Mouse (Mus musculus): ENCODE data around the gene Rnf43.

Rnf43 gene

DNA sequence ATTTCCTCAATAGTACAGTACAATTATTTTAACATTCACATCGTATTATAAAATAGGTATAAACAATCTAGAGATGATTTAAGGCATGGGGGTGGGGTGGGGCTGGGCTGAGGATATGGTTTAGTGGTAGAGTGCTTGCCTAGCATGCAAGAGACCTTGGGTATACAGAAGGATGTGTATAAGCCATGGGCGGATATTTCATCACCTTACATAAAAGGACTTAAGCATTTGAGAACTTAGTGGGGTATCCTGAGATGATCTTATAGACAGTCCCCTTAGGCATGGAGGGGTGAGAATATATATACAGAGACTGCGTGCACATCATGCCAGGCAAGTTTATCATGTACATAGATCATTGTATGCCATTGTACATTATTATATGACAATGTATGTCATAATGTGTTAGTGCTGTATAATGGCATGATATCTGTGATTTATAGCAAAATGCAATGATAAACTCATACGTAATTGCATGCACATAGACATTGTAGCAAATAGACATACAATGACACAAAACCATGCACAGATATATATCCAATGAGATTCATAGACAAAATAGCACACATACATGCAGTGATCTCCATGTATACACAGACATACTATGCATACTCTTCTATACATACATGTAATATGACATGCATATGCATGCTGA is 96.6 kb downstream of the Rnf43 start:
- no peak for DNase-seq (ENCODE audit: low spot score in 2 of 2)

DNA sequence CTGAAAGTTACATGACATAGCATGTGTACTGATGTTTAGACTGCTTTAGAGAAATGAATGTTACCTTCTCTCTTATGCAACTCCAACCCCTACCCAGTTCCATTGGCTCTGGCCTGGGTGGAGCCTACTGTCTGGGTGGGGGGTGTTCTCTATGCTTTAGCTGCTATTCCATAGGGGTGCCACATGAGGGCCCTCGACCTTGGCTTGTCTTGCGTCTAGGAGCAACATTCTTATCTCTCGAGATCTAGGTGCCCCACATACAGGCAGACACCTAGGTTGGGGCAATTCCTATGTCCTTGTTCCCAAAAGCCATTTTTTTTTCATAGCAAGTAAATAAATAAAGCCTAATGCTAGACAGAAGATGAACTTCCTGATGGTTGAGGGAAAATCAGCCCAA is 97.1 kb downstream of the Rnf43 start:
- DNase-seq (ENCODE audit: low spot score in 2 of 2), result peak in 1 of 2 experiments; percentile 73

DNA sequence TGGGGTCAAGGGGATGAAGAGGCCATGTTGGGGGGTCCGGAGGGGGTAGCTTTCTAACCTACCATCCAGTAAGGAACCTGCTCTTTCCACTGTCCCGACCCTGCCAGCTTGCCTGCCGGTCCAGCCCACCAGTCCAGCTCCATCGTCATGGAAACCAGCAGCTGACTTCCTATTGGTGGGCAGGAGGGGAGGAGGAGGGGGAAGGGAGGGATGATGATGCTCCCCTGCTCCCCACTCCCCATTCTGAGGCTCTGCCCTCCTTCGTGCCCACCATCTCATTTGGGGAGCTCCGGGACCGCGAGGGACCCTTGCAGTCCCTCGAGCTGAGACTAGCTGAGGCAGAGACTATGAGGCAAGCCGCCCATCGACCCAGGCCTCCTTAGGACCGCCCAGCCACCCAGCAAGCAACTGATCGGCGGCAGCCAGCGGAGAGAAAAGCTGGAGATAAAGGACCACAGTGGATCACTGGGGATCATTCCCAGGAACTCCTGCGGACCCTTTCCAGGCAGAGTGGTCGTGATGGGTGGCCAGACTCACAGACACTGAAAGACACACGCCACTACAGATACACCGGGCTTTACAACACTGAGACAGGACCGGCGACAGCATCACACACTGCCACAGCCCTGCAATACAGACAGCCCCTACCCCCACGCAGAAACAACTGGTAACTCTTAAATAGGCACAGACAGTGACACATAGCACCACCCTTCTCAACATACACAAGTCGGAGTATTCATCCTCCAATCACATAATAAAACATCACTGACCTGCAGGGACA is 98.0 kb downstream of the Rnf43 start, which contains the start of gene Tspoap1:
TSS of gene Tspoap1 (plus strand) at position 241 of the 781 bp plus-strand sequence.
- DNase-seq (ENCODE audit: low spot score in 2 of 2), result no peak

DNA sequence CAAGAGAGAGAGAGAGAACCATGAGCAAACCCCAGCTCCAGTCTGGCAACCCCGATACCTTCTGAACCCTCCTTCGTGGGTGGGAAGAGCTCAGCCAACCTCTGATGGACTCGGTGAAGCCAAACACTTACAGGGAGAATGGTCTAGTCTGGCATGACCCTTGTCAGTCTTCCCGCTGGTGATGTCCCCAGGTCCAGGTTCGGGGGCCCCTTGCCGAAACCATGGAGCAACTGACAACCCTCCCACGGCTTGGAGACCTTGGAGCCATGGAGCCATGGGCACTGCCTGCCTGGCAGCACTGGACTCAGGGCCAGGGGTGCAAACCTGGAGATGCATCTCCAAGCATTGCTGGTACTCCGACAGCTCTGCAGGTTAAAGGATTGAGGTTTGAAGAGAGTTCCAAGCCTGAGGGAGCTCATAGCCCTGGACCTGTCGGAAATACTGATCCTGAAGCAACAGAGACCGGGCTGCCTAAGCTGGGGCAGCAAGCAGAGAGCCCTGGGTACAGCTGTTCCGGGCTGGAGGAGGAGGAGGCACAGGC is 98.7 kb downstream of the Rnf43 start:
- DNase-seq (ENCODE audit: low spot score in 2 of 2), result no peak

DNA sequence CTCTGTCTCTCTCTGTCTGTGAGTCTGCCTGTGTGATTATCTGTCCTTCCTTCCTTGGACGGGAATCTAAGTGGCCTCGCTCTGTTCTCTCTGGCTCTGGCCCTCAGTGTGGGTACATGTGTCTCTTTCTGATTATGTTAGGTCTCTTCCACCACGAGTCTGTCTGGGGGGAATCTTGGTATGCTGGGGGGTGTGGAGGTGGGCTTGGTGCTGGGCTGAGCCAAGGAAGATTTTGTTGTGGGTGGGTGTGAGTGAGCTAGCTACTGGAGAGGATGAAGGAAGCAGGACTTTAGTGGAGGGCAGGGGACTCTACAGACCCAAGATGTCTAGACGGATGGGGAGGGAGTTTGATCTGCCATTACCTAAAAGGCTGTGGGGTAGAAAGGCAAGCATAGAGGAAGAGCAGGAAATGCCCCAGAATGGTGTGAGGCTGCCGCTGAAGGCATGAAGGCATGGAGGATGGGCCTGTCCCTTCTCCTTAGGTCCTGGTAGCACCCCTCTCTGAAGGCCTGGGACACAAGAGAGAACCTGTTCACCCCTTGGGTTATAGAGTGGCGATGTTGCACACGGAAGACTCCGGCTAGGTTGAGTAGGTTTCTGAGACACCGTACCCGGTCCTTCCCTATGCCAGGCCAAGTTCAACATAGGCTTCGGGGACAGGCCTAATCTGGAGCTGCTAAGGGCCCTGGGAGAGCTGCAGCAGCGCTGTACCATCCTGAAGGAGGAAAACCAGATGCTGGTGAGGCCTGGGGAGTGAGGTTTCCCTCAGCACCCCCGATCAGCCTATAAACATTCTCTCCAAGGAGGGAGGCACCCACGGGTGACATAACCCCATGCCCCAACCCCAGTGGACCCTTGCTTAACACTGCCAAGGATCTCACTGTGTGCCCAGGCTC is 99.5 kb downstream of the Rnf43 start:
- no peak for DNase-seq (ENCODE audit: low spot score in 2 of 2)

DNA sequence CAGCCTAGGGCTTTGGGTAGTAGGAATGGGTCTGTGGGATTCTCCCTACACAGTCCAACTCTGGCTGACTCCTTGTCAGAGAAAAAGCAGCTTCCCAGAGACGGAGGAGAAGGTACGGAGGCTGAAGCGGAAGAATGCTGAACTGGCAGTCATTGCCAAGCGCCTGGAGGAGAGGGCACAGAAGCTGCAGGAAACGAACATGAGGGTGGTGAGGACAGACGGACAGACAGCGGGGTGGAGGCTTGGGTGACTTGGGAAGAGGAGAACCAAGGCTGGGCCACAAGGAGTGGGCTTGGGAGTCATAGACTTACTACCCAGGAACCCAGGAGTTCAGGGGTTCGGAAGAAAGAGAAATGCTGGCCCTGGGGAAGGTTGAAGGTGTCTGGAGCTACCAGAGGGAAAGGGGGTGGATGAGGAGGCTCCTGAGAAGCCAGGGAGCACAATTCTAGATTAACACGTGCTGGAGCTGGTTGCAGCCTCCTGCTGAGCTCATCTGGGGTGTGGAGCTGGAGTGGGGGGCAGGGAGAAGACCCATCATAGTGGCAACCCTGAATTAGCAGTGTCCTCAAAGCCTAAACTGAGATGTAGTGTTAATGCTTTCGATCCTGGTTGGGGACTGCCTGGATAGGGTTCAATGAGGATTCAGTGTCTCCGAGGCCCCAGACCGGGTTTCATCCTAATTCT is 100.3 kb downstream of the Rnf43 start:
- no peak for DNase-seq (ENCODE audit: low spot score in 2 of 2)

DNA sequence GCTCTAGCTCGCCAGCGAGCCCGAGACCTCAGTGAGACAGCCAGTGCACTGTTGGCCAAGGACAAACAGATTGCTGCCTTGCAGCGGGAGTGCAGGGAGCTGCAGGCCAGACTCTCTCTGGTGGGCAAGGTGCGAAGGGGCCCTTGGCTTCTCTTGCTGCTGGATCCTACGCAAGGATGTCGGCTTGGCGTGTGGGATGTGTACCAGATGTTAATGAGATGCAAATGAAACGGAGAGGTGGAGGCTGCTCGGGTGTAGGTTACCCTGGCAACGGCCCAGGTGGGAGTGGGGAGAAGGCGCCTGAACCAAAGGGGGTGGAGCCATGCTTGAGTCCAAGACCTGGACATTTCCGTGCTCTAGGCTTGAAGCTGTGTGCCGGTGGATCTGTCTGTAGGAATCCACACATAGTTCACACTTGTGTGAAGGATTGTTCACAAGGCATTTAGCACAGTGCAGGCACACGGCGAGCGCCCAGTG is 101.0 kb downstream of the Rnf43 start:
- no peak for DNase-seq (ENCODE audit: low spot score in 2 of 2)

DNA sequence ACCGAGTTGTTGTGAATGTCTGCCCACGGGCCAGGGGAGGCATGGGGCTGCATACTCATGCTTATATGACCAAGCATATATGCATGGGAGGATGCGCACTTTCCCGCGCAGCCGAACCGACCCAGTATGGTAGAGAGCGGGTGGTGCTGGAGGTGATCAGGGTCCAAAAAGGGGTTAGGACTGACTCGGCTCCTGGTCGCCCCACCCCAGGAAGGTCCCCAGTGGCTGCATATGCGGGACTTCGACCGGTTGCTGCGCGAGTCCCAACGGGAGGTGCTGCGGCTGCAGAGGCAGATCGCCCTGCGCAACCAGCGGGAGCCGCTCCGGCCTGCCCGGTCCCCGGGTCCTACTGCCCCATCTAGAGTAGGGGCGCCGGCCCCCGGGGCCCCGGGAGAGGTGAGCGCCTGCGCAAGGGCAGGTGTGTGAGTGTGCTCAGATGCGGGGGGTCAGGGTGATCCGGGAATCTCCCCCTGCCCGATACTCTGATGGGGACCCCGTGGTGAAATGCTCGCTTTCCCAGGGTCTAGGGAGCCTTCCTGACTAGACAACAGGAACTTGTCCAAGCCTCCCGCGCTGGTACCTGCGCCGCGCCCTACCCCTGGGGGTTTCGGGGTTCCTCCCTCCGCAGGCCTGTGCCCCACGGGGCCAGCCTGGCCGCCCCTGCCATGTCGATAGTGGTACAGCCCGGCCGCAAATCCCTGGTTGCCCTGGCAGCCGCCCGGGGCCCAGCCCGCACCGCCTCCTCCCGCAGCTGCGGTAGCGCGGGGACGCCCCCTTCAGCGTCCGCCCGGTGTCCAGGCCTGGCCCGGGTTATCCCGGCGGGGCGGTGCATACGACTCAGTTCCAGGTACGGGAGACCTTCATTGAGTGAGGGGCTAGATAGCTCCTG is 101.7 kb downstream of the Rnf43 start:
- DNase-seq (ENCODE audit: low spot score in 2 of 2), result no peak

DNA sequence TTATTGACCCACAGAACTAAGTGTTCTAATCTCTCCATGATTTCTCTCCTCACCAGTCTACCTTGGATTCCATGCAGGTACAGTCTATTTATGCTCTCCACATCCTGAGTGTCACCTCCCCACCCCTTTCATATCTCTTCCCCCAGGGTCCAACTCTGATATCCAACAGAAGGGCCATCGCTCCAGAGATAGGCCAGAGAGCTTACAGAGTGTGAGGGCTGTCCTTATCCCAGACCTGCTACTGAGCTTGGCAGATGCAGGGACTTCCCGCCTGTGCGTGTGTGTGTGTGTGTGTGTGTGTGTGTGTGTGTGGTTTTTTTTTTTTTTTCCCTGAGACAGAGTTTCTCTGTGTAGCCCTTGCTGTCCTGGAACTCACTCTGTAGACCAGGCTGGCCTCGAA is 106.2 kb downstream of the Rnf43 start:
- no peak for DNase-seq (ENCODE audit: low spot score in 2 of 2)

DNA sequence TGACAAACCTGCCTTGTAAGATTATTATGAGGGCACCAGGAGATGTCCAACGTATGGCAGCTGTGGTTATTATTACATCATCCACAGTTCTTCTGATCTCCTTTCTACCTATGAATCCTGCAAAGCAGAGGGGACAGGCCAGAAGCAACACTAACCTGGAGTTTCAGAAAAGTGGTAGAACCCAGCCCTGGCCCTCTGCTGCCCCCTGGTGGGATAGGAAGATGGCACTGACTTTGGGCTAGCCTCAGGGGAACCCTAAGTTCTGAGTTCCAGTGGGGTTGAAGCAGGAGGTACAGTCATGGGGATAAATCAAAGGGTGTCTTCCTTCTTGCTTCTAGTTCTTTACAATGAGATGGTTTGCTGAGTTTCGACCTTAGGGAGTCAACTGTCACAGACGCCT is 108.5 kb downstream of the Rnf43 start:
- peak; percentile 74 to 86 for DNase-seq (ENCODE audit: low spot score in 2 of 2)

DNA sequence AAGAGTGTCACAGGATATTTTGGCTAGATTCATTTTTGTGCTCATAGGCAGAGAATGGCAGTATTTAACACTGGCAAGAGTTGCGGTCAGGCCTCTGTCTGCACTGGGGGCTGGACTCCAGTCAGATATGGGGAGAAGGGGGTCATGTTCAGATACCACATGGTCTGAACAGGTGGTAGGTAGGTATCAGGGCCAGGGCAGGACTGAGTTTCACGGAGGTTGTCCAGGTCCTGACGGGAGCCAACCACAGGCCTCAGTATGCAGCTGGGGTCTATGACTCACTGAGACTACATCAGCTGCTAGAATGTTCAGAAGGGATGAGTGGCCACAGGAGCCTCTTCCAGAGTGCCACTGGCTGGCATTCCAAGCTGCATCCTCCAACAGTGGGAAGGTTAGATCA is 109.8 kb downstream of the Rnf43 start:
- DNase-seq (ENCODE audit: low spot score in 2 of 2), result no peak

DNA sequence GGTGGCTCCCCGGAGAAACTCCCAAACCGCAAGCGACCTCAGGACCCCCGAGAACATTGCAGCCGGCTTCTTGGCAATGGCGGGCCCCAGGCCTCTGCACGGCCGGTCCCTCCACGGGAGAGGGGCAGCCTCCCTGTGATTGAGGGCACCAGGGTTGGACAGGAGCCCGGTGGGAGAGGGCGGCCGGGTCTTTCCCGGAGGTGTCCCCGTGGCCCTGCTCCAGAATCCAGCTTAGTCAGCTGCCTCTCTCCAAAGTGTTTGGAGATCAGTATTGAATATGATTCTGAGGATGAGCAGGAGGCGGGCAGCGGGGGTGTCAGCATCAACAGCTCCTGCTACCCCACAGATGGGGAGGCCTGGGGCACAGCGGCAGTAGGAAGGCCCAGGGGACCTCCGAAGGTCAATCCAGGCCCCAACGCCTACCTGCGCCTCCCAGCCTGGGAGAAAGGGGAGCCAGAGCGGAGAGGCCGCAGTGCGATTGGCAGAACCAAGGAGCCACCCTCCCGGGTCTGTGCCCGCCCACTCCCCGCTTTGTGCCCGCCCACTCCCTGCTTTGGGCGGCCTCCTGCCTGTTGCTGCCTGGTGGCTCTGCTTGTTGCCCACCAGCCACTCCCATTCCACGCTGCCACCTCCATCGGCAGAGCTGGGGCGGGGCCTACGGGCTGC is 115.7 kb downstream of the Rnf43 start:
- no peak for DNase-seq (ENCODE audit: low spot score in 2 of 2)

DNA sequence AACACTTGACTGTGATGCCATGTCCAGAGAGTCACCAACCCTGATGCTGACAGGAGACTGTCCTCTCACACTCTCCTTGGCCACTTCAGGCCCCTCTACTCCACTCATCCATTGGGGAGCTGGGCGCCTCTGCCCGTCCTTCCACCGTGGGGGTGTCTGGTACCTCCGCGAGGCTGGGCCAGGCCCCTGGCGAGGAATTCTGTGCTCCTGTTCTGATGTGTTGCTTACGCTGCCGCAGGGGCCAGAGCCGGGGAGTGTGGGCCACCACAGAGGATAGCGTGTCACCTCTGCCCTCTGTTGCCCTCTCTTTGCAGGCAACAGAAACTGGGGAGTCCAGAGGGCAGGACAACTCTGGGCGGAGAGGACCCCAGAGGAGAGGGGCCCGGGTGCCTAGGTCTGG is 116.4 kb downstream of the Rnf43 start:
- DNase-seq (ENCODE audit: low spot score in 2 of 2), result no peak

DNA sequence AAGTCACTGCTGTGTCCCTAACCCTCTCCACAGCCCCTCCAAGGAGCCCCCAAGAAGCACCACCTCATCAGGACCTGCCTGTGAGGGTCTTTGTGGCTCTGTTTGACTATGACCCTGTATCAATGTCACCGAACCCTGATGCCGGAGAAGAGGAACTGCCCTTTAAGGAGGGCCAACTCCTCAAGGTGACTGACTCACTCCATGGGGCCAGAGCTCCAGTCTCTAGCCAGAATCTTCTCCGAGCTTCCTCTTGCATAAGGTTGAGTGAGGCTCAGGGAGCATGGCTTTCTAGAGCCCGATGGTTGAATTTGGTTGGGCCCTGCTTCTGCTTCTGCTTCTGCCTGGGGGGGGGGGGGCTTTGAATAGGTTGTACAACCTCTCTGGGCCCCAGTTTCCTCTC is 116.9 kb downstream of the Rnf43 start:
- DNase-seq (ENCODE audit: low spot score in 2 of 2), result no peak

DNA sequence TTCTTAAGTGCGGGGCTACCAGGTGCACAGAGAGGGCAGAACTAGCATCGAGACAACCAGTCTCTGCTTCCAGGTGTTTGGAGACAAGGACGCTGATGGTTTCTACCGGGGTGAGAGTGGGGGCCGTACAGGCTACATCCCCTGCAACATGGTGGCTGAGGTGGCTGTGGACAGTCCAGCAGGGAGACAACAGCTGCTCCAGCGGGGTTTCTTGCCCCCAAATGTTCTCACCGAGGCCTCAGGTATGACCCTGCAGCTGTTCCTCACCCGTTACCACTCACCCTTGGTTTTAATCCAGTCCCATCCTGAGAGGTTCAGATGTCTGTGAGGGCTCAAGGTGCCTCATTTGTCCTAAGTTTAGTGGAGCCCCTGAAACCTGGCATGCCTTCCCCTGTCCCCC is 117.6 kb downstream of the Rnf43 start:
- DNase-seq (ENCODE audit: low spot score in 2 of 2), result no peak
